ENCODE assay signal across 16 mouse cellular contexts in the genomic region with DNA sequence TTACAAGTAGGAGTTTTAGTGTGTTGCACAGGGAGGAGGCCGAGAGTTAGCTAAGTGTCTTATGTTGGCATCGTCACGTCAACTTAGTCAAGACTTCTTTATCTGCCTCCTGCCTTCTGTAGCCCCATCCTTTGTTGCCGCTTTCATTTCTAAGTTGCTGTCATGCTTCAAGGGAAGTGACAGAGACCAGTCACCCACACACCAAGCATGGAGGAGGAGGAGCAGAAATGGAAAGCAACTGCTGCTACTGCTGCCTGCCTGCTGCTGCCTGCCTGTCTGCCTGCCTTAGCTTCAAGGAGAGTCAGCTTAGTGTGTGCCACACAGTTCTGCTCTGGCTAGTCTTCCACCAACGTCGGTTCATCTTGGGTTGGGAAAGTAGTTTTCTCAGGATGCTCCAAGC.
DNase-seq lines count a peak whose midpoint lies in the region; ATAC-seq lines count a peak whose summit lies in the region.
"Had no signal": no experiment of that assay in that cellular context is flagged by ENCODE, and none has a peak within 500 bp of the region (broad histone marks: within the 10 kb centered on the region; RNA-seq: fewer than 3 reads in every experiment).

No protein-coding gene starts in this region.

- peaks cover 16% of the 10 kb centered on the region for H3K4me1 ChIP-seq in kidney, embryonic 15.5 days
- H3K4me1 ChIP-seq: stomach, embryonic 15.5 days had no signal

- no peaks in the 10 kb centered on the region for H3K36me3 ChIP-seq in kidney, embryonic 15.5 days
- H3K36me3 ChIP-seq: hindbrain, embryonic 13.5 days; stomach, embryonic 15.5 days had no signal

- H3K27ac ChIP-seq in kidney, embryonic 15.5 days = peak overlapping the region; percentile 45
- H3K27ac ChIP-seq: hindbrain, embryonic 13.5 days; stomach, embryonic 15.5 days had no signal

- 60% methylated on average over 6 of the region's 6 CpGs for WGBS in kidney, embryonic 15.5 days

- H3K4me2 ChIP-seq in kidney, embryonic 15.5 days = no peak overlapping the region
- H3K4me2 ChIP-seq: hindbrain, embryonic 13.5 days; lung, embryonic 14.5 days; stomach, embryonic 15.5 days had no signal

- no peak for ATAC-seq in kidney, embryonic 15.5 days (replicated peaks; ENCODE audit: low FRiP score)
- ATAC-seq: forebrain, embryonic 16.5 days had no signal

- DNase-seq in kidney, adult 9 months = no peak
- DNase-seq in frontal cortex, postnatal 36 days (ENCODE audit: low spot score in 2 of 2) = peak; percentile 19 to 37
- peak; percentile 23 to 24 for DNase-seq in left cerebral cortex, adult 9 months (ENCODE audit: low spot score in 2 of 2)
- peak; percentile 17 for DNase-seq in right cerebral cortex, postnatal 25 days
- DNase-seq in urinary bladder, adult 18-20 months (ENCODE audit: low spot score in 2 of 2) = no peak
- no peak for DNase-seq in thymus, postnatal 4 days
- DNase-seq in spleen, adult 18-20 months = no peak
- DNase-seq: cerebellum, adult 2 months; kidney, adult 11 months; liver; lung, embryonic 14.5 days; thymus, postnatal 25 days had no signal

- H3K9me3 ChIP-seq in kidney, embryonic 15.5 days (replicated peaks) = no peaks in the 10 kb centered on the region
- H3K9me3 ChIP-seq: hindbrain, embryonic 13.5 days; stomach, embryonic 15.5 days had no signal

- 0 out of 2 replicates have a peak, but pooled peaks cover 7% of the 10 kb centered on the region for H3K27me3 ChIP-seq in kidney, embryonic 15.5 days
- H3K27me3 ChIP-seq: stomach, embryonic 15.5 days had no signal

- no peak overlapping the region for H3K4me3 ChIP-seq in kidney, embryonic 15.5 days (replicated peaks)
- H3K4me3 ChIP-seq: hindbrain, embryonic 13.5 days; stomach, embryonic 15.5 days had no signal

- no peak overlapping the region for H3K9ac ChIP-seq in kidney, embryonic 15.5 days
- H3K9ac ChIP-seq: hindbrain, embryonic 13.5 days; lung, embryonic 14.5 days; stomach, embryonic 15.5 days had no signal

Comparison
In these comparisons a context has a peak if more than half of its experiments do, and no peak if none do; other contexts are left out.
1. DNase-seq: peak in frontal cortex, postnatal 36 days (2 of 2), left cerebral cortex, adult 9 months (2 of 2) and right cerebral cortex, postnatal 25 days (single experiment); none in kidney, adult 9 months (single experiment), urinary bladder, adult 18-20 months (0 of 2), thymus, postnatal 4 days (single experiment) and spleen, adult 18-20 months (0 of 2).